Mouse (Mus musculus): ENCODE measurements at regions not wholly inside any gene's neighbourhood (a gene's known extent, or its start where the extent isn't known, plus 50 kb on each side); places are given as distances from the start of the nearest gene placed in this dataset.

DNA sequence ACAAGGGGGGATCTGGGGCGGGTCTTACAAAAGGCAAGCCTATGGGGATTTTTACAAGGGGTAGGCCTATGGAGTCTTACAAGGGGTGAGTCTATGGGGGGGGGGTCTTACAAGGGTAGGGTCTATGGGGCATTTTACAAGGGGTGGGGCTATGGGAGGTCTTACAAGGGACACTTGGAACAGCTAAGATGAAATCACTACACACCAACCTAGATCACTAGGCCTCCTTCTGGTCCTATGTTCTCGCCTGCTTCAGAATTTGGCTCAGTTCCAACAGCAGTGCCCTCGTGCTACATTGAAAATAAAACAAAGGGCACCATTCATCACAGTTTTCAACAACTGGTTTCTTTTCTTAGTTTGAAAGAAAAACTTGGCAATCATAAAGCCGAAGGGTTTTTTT is 110.7 kb upstream of the 1700066M21Rik start:
- DNase-seq (ENCODE audit: extremely low spot score in 1 of 2, low spot score in 1 of 2) = no peak

DNA sequence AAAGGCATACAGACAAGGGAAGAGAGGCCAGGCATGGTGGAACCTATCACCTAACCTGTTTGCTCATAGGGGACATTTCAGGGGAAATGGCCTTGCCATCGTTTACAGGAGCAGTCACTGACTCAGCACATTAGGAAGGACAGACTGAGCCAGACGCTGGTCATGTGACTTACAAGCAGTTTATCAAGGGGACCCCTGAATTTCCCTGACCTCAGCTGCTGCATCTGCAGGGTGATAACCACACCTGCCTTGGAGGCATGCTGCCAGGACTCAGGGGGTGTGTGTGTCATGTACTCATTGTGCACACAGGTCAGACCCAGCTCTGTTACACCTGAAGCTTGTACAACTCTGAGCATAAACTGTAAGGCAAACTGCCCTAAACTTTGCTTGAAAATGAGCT is 109.6 kb upstream of the 1700066M21Rik start:
- no peak for DNase-seq (ENCODE audit: extremely low spot score in 1 of 2, low spot score in 1 of 2)

DNA sequence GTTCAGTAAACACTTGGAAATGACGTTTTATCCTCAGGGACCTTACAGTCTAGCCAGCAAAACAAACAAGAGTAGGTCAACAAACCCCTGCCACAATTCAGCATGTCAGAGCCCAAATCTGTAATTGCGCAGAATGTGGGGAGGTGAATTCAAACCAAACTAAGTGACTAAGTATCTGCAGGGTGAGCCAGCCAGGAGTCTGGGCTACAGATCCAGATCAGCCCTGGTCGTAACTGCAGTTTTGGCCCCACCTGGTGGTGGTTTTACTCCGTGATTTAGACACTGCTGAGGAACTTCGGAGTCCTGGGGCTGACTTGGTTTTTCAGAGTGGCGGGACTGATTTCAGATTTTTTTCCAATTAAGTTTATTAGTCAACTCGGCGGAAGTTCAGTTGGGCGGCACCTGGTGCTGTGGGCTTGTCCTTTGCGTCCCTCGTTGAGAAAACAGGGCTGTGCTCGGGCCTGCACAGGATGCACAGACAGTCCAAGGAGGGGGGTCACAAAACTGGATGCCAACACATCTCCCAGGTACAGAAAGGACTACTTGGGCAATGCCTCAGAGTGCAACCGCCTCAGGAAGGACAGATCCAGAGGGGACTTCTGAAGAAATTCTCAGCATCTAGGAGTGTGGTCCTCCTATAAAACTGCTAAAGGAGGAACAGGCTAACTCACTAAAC is 107.6 kb upstream of the 1700066M21Rik start:
- peak; percentile 55 to 91 for DNase-seq (ENCODE audit: extremely low spot score in 1 of 2, low spot score in 1 of 2)

DNA sequence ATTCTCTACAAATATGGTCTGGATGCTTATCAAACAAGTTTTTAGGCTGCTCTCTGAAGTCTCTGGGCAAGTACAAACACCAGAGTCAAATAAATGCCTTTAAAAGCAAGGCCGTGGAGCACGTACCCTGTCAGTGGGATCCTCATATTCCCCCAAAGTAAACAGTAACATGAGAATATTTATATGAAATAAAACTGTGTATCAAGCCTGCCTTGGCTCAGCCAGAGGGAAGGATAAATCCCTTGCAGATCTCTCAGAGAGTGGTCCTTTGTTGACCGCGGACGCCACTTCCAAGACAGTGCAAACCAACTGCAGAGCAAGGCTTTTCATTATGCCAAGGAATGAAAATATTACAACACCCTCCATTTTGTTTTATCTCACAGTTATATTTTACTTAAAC is 104.8 kb upstream of the 1700066M21Rik start:
- no peak for DNase-seq (ENCODE audit: extremely low spot score in 1 of 2, low spot score in 1 of 2)

DNA sequence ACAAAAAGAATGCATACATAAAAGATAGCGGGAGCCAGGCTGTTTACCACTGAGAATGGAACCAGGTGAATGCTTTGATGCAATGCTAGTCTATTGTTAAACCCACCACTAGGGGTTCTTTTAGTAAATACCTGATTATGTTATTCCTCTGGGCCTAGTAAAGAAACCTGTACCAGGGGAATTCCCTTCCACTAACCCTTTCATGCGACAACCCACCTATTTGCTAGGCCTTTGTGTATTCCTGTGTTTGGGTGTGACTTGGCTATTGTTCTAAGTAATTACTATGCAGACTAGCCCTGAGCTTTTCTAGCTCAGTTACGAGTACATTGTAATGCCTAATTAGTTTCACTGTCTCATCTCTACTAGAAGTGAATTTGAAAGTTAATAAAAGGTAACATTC is 95.9 kb upstream of the 1700066M21Rik start:
- DNase-seq (ENCODE audit: extremely low spot score in 1 of 2, low spot score in 1 of 2) = no peak

DNA sequence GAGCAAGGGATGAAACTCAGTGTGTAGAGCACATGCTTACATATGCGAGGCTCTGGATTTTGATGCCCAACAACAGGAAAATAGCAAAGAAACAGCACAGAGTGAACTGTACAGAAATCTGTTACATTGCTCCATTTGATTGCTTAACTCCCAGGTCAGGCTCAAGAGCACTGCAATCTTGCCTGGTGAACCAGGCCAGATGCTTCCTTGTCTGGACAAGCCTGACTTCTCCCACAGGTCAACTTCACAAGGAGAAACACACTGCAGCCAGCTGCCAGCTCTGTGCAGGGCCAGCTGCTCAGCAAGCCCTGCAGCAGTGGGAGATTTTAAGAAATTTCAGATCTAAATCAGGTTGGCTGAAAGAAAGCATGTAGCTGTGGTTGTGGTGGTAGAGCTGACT is 81.2 kb upstream of the 1700066M21Rik start:
- no peak for DNase-seq (ENCODE audit: extremely low spot score in 1 of 2, low spot score in 1 of 2)

DNA sequence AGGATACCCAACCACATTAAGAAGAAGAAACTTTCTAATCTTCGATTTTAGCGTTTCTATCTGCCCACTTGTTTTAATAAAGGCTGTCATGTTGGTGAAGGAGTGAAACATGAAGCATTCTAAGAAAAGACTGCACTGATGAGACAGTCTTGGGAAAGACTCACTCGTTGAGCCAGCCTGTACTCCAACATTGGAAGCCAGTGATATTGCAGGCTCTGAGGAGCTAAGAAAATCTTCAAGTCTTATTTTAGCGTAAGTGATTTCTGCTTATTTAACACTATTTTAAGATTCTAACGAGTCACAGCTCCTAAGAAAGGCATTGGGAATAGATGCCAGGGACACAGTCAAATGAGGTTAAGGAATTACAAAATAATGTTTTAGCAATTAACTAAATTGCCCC is 78.9 kb upstream of the 1700066M21Rik start:
- peak in 1 of 2 experiments; percentile 37 for DNase-seq (ENCODE audit: extremely low spot score in 1 of 2, low spot score in 1 of 2)

DNA sequence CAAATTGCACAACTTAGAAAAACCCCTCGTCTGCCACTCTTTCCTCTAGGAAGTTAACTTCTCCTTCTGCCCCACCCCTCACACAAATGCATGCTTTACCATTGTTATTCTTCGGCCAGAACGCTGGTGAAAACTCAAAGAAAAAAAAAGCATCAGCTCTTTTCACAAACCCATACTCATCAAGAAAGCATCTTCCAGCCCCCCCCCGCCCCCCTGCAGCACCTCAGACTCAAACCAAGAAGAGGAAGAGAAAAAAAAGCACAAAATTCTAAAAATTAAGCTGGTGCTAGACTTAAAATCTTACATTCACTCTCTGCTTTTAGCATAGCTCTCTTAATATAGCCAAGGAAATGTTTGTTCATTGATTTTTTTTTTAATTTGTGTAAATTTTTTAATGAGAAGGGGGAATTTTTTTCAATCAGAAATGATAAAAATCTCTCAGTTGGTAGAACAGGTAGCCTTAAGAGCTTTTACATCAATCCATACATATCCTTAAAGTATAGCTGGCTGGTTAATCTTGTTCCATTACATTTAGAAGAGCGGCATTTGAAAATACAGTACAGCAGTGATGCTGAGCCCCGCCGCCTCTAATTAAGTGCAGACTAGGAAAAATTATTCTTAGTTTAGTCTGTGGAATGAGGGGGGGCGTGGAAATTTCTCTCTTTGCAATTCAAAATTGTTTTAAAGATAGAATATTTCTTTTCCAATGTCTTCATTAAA is 76.0 kb upstream of the 1700066M21Rik start:
- no peak for DNase-seq (ENCODE audit: extremely low spot score in 1 of 2, low spot score in 1 of 2)

DNA sequence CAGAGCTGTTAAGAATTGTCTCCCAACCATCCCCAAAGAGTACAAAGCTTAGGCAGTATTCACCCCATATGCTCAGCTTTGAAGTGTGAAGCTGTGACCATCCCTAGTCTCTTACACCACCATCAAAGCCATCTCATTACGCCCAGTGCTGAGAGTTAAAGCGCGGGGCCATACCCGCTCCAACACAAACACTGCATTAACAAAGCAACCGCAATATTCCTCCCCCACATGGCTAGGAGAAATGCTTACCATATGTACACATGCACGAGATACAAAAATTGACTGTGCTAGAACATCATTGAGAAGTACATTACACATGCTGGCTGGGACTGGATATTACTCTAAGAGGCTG is 75.5 kb upstream of the 1700066M21Rik start:
- peak; percentile 11 to 38 for DNase-seq (ENCODE audit: extremely low spot score in 1 of 2, low spot score in 1 of 2)

DNA sequence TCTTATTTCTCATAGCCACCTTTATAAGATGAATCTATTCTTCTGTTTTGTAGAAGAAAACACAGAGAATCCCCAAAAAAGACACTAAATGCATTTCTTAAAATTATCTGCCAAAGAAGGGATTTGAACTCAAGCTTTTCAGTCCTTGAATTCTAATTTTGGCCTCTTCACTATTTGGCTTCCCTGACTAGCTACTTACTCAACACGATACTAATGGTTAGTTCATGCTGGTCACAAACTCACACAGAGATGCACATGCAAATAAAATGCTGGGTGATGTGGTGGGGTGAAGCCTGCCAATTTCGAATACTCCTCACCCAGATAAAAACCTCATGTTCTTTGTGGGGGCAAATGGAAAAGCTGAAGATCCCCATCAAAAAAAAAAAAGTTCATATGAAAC is 72.7 kb upstream of the 1700066M21Rik start:
- DNase-seq (ENCODE audit: extremely low spot score in 1 of 2, low spot score in 1 of 2) = no peak

DNA sequence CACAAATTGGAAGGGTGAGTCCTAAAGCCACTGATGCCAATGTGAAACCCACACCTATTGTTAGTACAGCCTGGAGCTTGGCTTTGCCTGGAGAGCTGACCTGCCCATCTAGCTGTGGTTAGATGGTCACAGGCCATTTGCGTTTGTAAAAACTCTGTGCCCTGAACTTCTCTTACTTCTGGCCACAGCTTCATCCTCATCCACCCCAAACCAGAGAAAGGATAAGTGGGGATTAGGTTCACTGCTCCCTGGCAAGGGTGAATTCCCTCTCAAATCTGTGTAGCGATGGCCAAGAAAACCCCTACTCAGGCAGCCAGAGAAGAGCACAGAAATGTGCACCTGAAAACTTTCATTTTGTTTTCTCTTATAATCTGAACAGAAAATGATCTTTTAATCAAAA is 54.9 kb upstream of the 1700066M21Rik start:
- DNase-seq (ENCODE audit: extremely low spot score in 1 of 2, low spot score in 1 of 2) = no peak

DNA sequence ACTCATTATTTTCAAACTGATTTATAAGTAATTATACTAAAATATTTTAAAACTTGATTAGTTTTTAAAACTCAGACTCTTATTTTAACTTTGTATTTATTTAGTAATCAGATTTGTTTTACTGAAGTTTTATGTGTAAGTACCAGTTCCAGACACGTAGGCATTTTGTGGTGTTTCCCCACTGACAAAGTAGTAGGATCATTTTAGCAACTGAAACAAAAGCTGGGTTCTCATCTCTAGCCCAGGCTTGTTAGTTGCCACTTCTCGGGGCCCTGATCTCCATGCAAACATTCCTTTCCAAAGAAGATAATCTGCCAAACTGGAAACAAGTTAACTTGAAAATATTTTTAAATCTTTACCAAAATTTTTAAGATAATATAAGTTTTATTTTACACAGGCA is 54.3 kb upstream of the 1700066M21Rik start:
- DNase-seq (ENCODE audit: extremely low spot score in 1 of 2, low spot score in 1 of 2) = no peak

DNA sequence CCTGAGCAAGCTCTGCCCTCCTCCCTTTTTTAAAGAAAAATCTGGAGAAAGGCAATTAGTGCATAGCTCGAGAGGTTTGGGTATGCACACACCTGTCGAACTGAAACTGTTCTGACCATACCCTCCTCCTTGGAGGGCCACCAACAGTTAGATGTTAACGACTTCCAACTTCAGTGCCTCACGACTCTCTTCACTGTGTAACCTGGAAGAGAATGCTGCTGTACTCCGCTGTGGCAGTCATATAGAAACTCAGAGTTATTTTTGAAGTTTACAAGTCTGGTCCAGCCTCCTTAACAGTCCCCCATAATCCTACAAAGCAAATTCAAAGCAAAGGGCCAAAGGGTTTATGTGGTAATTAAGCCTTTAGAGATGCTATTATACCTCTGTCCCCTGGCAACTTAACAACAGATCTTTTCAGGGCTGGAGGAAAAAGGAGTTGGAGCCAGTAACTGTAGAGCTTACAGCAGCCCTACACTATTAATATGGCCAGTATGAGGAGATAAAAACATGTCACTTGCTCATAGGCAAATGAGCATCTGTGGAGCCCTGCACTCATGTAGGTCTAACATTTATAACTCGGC is 51.7 kb upstream of the 1700066M21Rik start:
- DNase-seq (ENCODE audit: extremely low spot score in 1 of 2, low spot score in 1 of 2) = no peak

Data from frontal cortex, adult 2 months (tissue).